Mouse (Mus musculus): ENCODE results near the gene Rbpj. TPM values are rescaled to one million over a fixed set of nuclear protein-coding genes. Genes with fewer than 3 reads are reported as not detected.

Rbpj gene
- total RNA-seq, 2 experiments from 2014 or later = 24.3 to 27.0 TPM

- DNase-seq (ENCODE audit: low spot score in 2 of 2) = no peak
- intact Hi-C loops (cut with DNase I) = loop anchor here (5.0 kb wide), 1 partner anchor 82 kb away; no protein-coding TSS in a partner anchor
Observed at GRCm38 (mm10) chr5:53505751-53506150, 39.8 kb downstream of the Rbpj start.

- intact Hi-C loops (cut with DNase I) = loop anchor here (5.0 kb wide), 1 partner anchor 80 kb away; no protein-coding TSS in a partner anchor
- no peak for DNase-seq (ENCODE audit: low spot score in 2 of 2)
Observed at GRCm38 (mm10) chr5:53507371-53507770, 41.4 kb downstream of the Rbpj start.

- DNase-seq (ENCODE audit: low spot score in 2 of 2) = no peak
- intact Hi-C loops (cut with DNase I) = loop anchor here (5.0 kb wide), 1 partner anchor 78 kb away; no protein-coding TSS in a partner anchor
Observed at GRCm38 (mm10) chr5:53509465-53509864, 43.5 kb downstream of the Rbpj start.

GRCm38 (mm10) chr5:53509927-53510326 is 44.0 kb downstream of the Rbpj start:
- intact Hi-C loops (cut with DNase I) = loop anchor here (5.0 kb wide), 1 partner anchor 77 kb away; no protein-coding TSS in a partner anchor
- peak in 1 of 2 experiments; percentile 33 for DNase-seq (ENCODE audit: low spot score in 2 of 2)

GRCm38 (mm10) chr5:53511426-53511825 is 45.5 kb downstream of the Rbpj start:
- DNase-seq (ENCODE audit: low spot score in 2 of 2) = no peak
- intact Hi-C loops (cut with DNase I) = no loop called here

- DNase-seq (ENCODE audit: low spot score in 2 of 2) = no peak
- intact Hi-C loops (cut with DNase I) = no loop called here
Observed at GRCm38 (mm10) chr5:53514959-53515612, 49.1 kb downstream of the Rbpj start.

- DNase-seq (ENCODE audit: low spot score in 2 of 2) = no peak
- intact Hi-C loops (cut with DNase I) = no loop called here
Observed at GRCm38 (mm10) chr5:53516482-53516881, 50.5 kb downstream of the Rbpj start.

GRCm38 (mm10) chr5:53517802-53518201 is 51.9 kb downstream of the Rbpj start:
- intact Hi-C loops (cut with DNase I) = no loop called here
- no peak for DNase-seq (ENCODE audit: low spot score in 2 of 2)

- intact Hi-C loops (cut with DNase I) = no loop called here
- no peak for DNase-seq (ENCODE audit: low spot score in 2 of 2)
Observed at GRCm38 (mm10) chr5:53519131-53519530, 53.2 kb downstream of the Rbpj start.

GRCm38 (mm10) chr5:53519998-53520577 is 54.1 kb downstream of the Rbpj start:
- intact Hi-C loops (cut with DNase I) = loop anchor here (5.0 kb wide), 1 partner anchor 153 kb away; no protein-coding TSS in a partner anchor
- DNase-seq (ENCODE audit: low spot score in 2 of 2) = no peak

GRCm38 (mm10) chr5:53523046-53523445 is 57.1 kb downstream of the Rbpj start:
- intact Hi-C loops (cut with DNase I) = loop anchor here (5.0 kb wide), 1 partner anchor 156 kb away; no protein-coding TSS in a partner anchor
- peak; percentile 26 to 27 for DNase-seq (ENCODE audit: low spot score in 2 of 2)

- intact Hi-C loops (cut with DNase I) = loop anchor here (5.0 kb wide), 1 partner anchor 157 kb away; no protein-coding TSS in a partner anchor
- DNase-seq (ENCODE audit: low spot score in 2 of 2) = no peak
Observed at GRCm38 (mm10) chr5:53524162-53524561, 58.2 kb downstream of the Rbpj start.

- DNase-seq (ENCODE audit: low spot score in 2 of 2) = no peak
- intact Hi-C loops (cut with DNase I) = loop anchor here (5.0 kb wide), 2 partner anchors 62 to 158 kb away; no protein-coding TSS in a partner anchor
Observed at GRCm38 (mm10) chr5:53524831-53525230, 58.9 kb downstream of the Rbpj start.

GRCm38 (mm10) chr5:53525305-53526069 is 59.5 kb downstream of the Rbpj start:
- intact Hi-C loops (cut with DNase I) = loop anchor here (5.0 kb wide), 1 partner anchor 62 kb away; no protein-coding TSS in a partner anchor
- peak; percentile 75 to 82 for DNase-seq (ENCODE audit: low spot score in 2 of 2)

- intact Hi-C loops (cut with DNase I) = loop anchor here (5.0 kb wide), 1 partner anchor 61 kb away; no protein-coding TSS in a partner anchor
Observed at GRCm38 (mm10) chr5:53526070-53526430, 60.1 kb downstream of the Rbpj start.

GRCm38 (mm10) chr5:53529846-53530245 is 63.9 kb downstream of the Rbpj start:
- intact Hi-C loops (cut with DNase I) = loop anchor here (5.0 kb wide), 1 partner anchor 57 kb away; no protein-coding TSS in a partner anchor
- no peak for DNase-seq (ENCODE audit: low spot score in 2 of 2)

More at GRCm38 (mm10) chr5:53526070-53526430, 60.1 kb downstream of the Rbpj start:
- DNase-seq (ENCODE audit: low spot score in 2 of 2) = no peak

GRCm38 (mm10) chr5:53535096-53535495 is 69.1 kb downstream of the Rbpj start:
- no peak for DNase-seq (ENCODE audit: low spot score in 2 of 2)
- intact Hi-C loops (cut with DNase I) = no loop called here

- intact Hi-C loops (cut with DNase I) = no loop called here
- DNase-seq (ENCODE audit: low spot score in 2 of 2) = no peak
Observed at GRCm38 (mm10) chr5:53536635-53537554, 70.9 kb downstream of the Rbpj start.
